Mouse (Mus musculus): ENCODE measurements around the gene Gm5458. TPM values are rescaled to one million over a fixed set of nuclear protein-coding genes. Genes with fewer than 3 reads are reported as not detected.

The Gm5458 gene
- polyA plus RNA-seq (2017; shearing (Covaris generic)), result not detected

DNA sequence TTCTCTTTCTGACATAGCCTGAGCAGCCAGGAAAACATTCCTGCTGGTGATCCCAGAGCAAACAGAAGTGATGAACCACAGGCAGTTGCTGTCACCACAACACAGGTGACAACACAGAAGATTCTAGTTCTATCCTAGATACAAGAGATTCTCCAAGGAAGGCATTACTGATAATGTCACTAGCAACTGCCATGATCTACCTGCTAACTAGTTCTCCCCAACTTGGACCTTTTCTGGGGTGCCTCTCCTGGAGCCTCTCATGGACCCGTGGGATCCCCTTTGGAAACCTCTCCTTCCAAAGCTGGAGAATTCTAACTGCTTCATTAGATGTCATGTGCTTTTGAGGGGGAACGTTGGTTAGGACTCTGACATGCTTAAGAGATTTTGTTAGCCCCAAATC, at the start of gene Gm5458:
Gm5458 (minus strand) TSS at position 101 of the 400 bp plus-strand sequence.

DNA sequence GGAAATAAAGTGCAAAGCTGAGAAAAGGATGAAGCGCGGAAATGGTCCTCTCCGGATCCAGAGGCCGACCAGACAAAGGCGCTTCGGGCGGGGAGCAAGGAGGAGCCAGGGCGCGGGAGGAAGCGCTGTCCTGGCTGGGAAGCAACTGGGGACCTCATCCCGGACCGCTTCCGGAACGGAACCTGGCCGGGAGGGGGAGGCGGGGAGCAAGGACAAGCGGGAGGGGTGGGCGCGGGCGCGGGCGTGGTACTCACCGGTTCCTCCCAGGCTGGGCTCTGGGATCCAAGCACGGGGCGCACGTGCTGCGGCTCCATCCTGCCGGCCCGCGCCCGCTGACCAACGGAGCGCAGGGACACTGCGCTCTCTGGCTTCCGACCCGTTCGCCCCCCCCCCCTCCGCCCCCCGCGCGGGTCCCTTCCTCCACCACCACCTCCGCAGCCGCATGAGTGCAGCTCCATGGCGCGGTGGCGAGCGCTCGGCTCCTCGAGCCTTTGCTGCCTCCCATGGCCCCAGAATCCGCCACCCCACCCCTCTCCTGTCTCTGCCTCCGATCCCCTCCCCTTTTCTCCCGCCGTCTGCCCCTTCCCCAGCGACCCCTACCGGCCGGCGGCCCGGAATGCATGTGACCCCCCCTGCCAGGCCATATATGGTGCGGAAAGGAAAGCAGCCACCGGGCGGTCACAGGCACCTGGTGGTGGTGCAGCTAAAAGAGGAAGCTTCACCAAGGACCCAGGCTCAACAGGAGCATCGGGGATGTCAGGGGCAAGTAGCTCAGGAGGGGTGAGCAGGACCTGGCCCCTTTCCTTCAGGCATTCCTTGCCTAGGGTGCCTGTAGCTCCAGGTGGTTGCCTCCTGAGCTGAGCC, 17.3 kb downstream of the Gm5458 start, which contains the start of gene Gm2237:
Gm2237 (minus strand) TSS at position 332 of the 864 bp plus-strand sequence.

DNA sequence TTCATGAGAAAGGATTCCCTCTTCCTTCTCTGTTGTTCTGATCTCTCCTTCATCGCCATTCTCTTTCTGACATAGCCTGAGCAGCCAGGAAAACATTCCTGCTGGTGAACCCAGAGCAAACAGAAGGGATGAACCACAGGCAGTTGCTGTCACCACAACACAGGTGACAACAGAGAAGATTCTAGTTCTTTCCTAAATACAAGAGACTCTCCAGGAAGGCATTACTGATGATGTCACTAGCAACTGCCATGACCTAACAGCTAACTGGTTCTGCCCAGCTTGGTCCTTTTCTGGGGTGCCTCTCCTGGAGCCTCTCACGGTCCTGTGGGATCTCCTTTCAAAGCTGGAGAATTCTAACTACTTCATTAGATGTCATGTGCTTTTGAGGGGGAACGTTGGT, 52.5 kb downstream of the Gm5458 start, which contains the start of gene Gm2244:
Gm2244 (minus strand) TSS at position 101 of the 400 bp plus-strand sequence.

Other genes with a start within 250 kb of the Gm5458 start
- gene Gm21738, start 183.7 kb downstream of the Gm5458 start, polyA plus RNA-seq (2017; shearing (Covaris generic)), result 26.6 TPM
- not detected for gene Gm2244, start 52.6 kb downstream of the Gm5458 start, polyA plus RNA-seq (2017; shearing (Covaris generic))
- gene Gm2237, start 17.4 kb downstream of the Gm5458 start, polyA plus RNA-seq (2017; shearing (Covaris generic)), result 1.5 TPM
- gene Nid2, start 148.7 kb upstream of the Gm5458 start, polyA plus RNA-seq (2017; shearing (Covaris generic)), result 0.74 TPM
- gene Rtraf, start 221.2 kb upstream of the Gm5458 start, polyA plus RNA-seq (2017; shearing (Covaris generic)), result 71.4 TPM